Mouse (Mus musculus): ENCODE data around the gene L2hgdh.

Gene L2hgdh

GRCm38 (mm10) chr12:69724711-69725460 lies at the start of gene L2hgdh, which contains the start of gene Atp5s:
Gene L2hgdh, minus strand, starts transcription at chr12:69724873.
Gene Atp5s, plus strand, starts transcription at chr12:69724950.
- peak; percentile 63 for DNase-seq (ENCODE audit: extremely low spot score, low read depth, low spot score)

GRCm38 (mm10) chr12:69768841-69769240 lies 44.2 kb upstream of the L2hgdh start:
- DNase-seq (ENCODE audit: extremely low spot score, low read depth, low spot score), result no peak

- no peak for DNase-seq (ENCODE audit: extremely low spot score, low read depth, low spot score)
These were observed 43.0 kb upstream of the L2hgdh start for GRCm38 (mm10) chr12:69767476-69768258.

GRCm38 (mm10) chr12:69766185-69766904 lies 41.7 kb upstream of the L2hgdh start:
- no peak for DNase-seq (ENCODE audit: extremely low spot score, low read depth, low spot score)

- no peak for DNase-seq (ENCODE audit: extremely low spot score, low read depth, low spot score)
These were observed 40.9 kb upstream of the L2hgdh start for GRCm38 (mm10) chr12:69765543-69765942.

GRCm38 (mm10) chr12:69761603-69762002 lies 36.9 kb upstream of the L2hgdh start:
- DNase-seq (ENCODE audit: extremely low spot score, low read depth, low spot score), result no peak

GRCm38 (mm10) chr12:69760743-69761406 lies 36.2 kb upstream of the L2hgdh start:
- DNase-seq (ENCODE audit: extremely low spot score, low read depth, low spot score), result no peak

GRCm38 (mm10) chr12:69760014-69760413 lies 35.3 kb upstream of the L2hgdh start:
- DNase-seq (ENCODE audit: extremely low spot score, low read depth, low spot score), result no peak

GRCm38 (mm10) chr12:69759267-69759885 lies 34.7 kb upstream of the L2hgdh start:
- no peak for DNase-seq (ENCODE audit: extremely low spot score, low read depth, low spot score)

GRCm38 (mm10) chr12:69758221-69759185 lies 33.8 kb upstream of the L2hgdh start:
- no peak for DNase-seq (ENCODE audit: extremely low spot score, low read depth, low spot score)

- DNase-seq (ENCODE audit: extremely low spot score, low read depth, low spot score), result no peak
These were observed 32.9 kb upstream of the L2hgdh start for GRCm38 (mm10) chr12:69757418-69758141.

GRCm38 (mm10) chr12:69756015-69756414 lies 31.3 kb upstream of the L2hgdh start:
- no peak for DNase-seq (ENCODE audit: extremely low spot score, low read depth, low spot score)

GRCm38 (mm10) chr12:69753936-69754335 lies 29.3 kb upstream of the L2hgdh start:
- DNase-seq (ENCODE audit: extremely low spot score, low read depth, low spot score), result no peak

GRCm38 (mm10) chr12:69751864-69752341 lies 27.2 kb upstream of the L2hgdh start:
- no peak for DNase-seq (ENCODE audit: extremely low spot score, low read depth, low spot score)

- no peak for DNase-seq (ENCODE audit: extremely low spot score, low read depth, low spot score)
These were observed 19.5 kb upstream of the L2hgdh start for GRCm38 (mm10) chr12:69744138-69744537.

GRCm38 (mm10) chr12:69741965-69742364 lies 17.3 kb upstream of the L2hgdh start:
- DNase-seq (ENCODE audit: extremely low spot score, low read depth, low spot score), result no peak

- DNase-seq (ENCODE audit: extremely low spot score, low read depth, low spot score), result no peak
These were observed 9.2 kb upstream of the L2hgdh start for GRCm38 (mm10) chr12:69733923-69734322.

- DNase-seq (ENCODE audit: extremely low spot score, low read depth, low spot score), result peak; percentile 24
These were observed 8.8 kb upstream of the L2hgdh start for GRCm38 (mm10) chr12:69733518-69733917.

GRCm38 (mm10) chr12:69732221-69732620 lies 7.5 kb upstream of the L2hgdh start:
- DNase-seq (ENCODE audit: extremely low spot score, low read depth, low spot score), result no peak

Measured in hindlimb bud, embryonic 11.5 days (tissue).